Mouse (Mus musculus) urinary bladder, postnatal 4 days (tissue): ENCODE measurements around the gene Kcns1.

Experiments used
- DNase-seq, 2 experiments: peaks; one replicate each; pipeline ENCODE4 v3.0.0; 2021 to 2022; ENCODE audit warnings: low spot score in 2 of 2

Gene Kcns1

GRCm38 (mm10) chr2:164173394-164173793, 2.5 kb upstream of the Kcns1 start:
- no peak for DNase-seq

- DNase-seq: no peak
These were observed 587 bp downstream of the Kcns1 start for GRCm38 (mm10) chr2:164170326-164170725.

GRCm38 (mm10) chr2:164168571-164168946, 2.4 kb downstream of the Kcns1 start:
- DNase-seq: no peak

- no peak for DNase-seq
These were observed 3.0 kb downstream of the Kcns1 start for GRCm38 (mm10) chr2:164167752-164168570.

GRCm38 (mm10) chr2:164164941-164165340, 6.0 kb downstream of the Kcns1 start:
- no peak for DNase-seq

GRCm38 (mm10) chr2:164161515-164162055, 9.3 kb downstream of the Kcns1 start:
- no peak for DNase-seq

- DNase-seq: no peak
These were observed 12.1 kb downstream of the Kcns1 start for GRCm38 (mm10) chr2:164158838-164159237.

GRCm38 (mm10) chr2:164156158-164156557, 14.8 kb downstream of the Kcns1 start:
- DNase-seq: no peak

- no peak for DNase-seq
These were observed 16.9 kb downstream of the Kcns1 start for GRCm38 (mm10) chr2:164154007-164154406.

GRCm38 (mm10) chr2:164152341-164152740, 18.6 kb downstream of the Kcns1 start:
- no peak for DNase-seq

- no peak for DNase-seq
These were observed 20.7 kb downstream of the Kcns1 start for GRCm38 (mm10) chr2:164150086-164150760.

GRCm38 (mm10) chr2:164146556-164146955, 24.4 kb downstream of the Kcns1 start:
- no peak for DNase-seq

- no peak for DNase-seq
These were observed 26.4 kb downstream of the Kcns1 start for GRCm38 (mm10) chr2:164144541-164144940.

GRCm38 (mm10) chr2:164144025-164144424, 26.9 kb downstream of the Kcns1 start:
- no peak for DNase-seq

GRCm38 (mm10) chr2:164142021-164142420, 28.9 kb downstream of the Kcns1 start:
- DNase-seq: no peak

- no peak for DNase-seq
These were observed 33.2 kb downstream of the Kcns1 start for GRCm38 (mm10) chr2:164137754-164138153.

GRCm38 (mm10) chr2:164136393-164136792, 34.5 kb downstream of the Kcns1 start:
- DNase-seq: no peak

GRCm38 (mm10) chr2:164135367-164135766, 35.5 kb downstream of the Kcns1 start:
- DNase-seq: no peak

- DNase-seq: no peak
These were observed 36.4 kb downstream of the Kcns1 start for GRCm38 (mm10) chr2:164134563-164134962.

GRCm38 (mm10) chr2:164131586-164131985, 39.3 kb downstream of the Kcns1 start:
- no peak for DNase-seq

GRCm38 (mm10) chr2:164128576-164129411, 42.1 kb downstream of the Kcns1 start:
- no peak for DNase-seq

GRCm38 (mm10) chr2:164127297-164127696, 43.6 kb downstream of the Kcns1 start:
- DNase-seq: no peak
